Comparison of ENCODE assay signal across 21 mouse cellular contexts in the genomic region with DNA sequence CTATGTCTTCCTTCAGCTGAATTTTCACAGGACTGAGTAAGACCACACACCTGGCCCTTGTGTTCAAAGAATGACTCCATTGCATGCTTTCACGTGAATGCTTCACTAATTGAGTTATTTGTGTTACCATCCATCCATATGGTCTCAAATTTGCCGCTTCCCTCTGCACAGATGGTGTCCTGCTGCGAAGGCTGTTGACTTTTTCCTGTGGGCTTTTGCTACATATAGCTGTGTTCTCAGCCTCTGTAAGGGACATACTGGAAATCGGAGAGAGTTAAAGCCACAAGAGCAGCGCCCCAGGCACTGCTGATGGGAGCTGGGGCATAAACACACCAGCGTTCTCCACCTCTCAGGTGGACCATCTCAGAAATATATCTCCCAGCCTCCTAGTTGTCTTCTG. TPM values are rescaled to one million over a fixed set of nuclear protein-coding genes. Genes with fewer than 3 reads are reported as not detected.
DNase-seq lines count a peak whose midpoint lies in the region; ATAC-seq lines count a peak whose summit lies in the region.
"Had no signal": no experiment of that assay in that cellular context is flagged by ENCODE, and none has a peak within 500 bp of the region (broad histone marks: within the 10 kb centered on the region; RNA-seq: fewer than 3 reads in every experiment).

No protein-coding gene starts in this region.

- no peaks in the 10 kb centered on the region for H3K36me3 ChIP-seq in embryonic facial prominence, embryonic 14.5 days (ENCODE audit: control insufficient read depth, insufficient read depth, low read length)
- H3K36me3 ChIP-seq in embryonic facial prominence, embryonic 10.5 days (replicated peaks) = no peaks in the 10 kb centered on the region
- H3K36me3 ChIP-seq: heart, embryonic 12.5 days; hindbrain, embryonic 15.5 days; limb, embryonic 13.5 days; midbrain, embryonic 15.5 days had no signal

- no peak overlapping the region for H3K4me2 ChIP-seq in embryonic facial prominence, embryonic 14.5 days (ENCODE audit: low read depth, low read length)
- H3K4me2 ChIP-seq: heart, embryonic 12.5 days; hindbrain, embryonic 15.5 days; limb, embryonic 13.5 days; midbrain, embryonic 15.5 days had no signal

- peak; percentile 10 for DNase-seq in embryonic facial prominence, embryonic 14.5 days (ENCODE audit: low spot score)
- no peak for DNase-seq in embryonic facial prominence, embryonic 10.5 days (ENCODE audit: low spot score)
- DNase-seq in layer of hippocampus, adult 9-11 months = peak; percentile 32
- no peak for DNase-seq in layer of hippocampus, postnatal 25 days (ENCODE audit: extremely low spot score in 1 of 2, low spot score in 1 of 2)
- peak; percentile 68 for DNase-seq in brain, adult 2 months (ENCODE audit: low read depth, low spot score)
- DNase-seq in cerebellum, adult 9-11 months = peak; percentile 30
- no peak for DNase-seq in kidney, postnatal 14 days
- DNase-seq: adrenal gland, adult 8-10 months; kidney, adult 18-20 months; kidney, postnatal 10 days had no signal

- H3K9me3 ChIP-seq in embryonic facial prominence, embryonic 14.5 days (ENCODE audit: control insufficient read depth, low read length) = no peaks in the 10 kb centered on the region
- H3K9me3 ChIP-seq in embryonic facial prominence, embryonic 10.5 days = no peaks in the 10 kb centered on the region
- H3K9me3 ChIP-seq: heart, embryonic 12.5 days; hindbrain, embryonic 15.5 days; limb, embryonic 13.5 days; midbrain, embryonic 15.5 days had no signal

- no peak overlapping the region for H3K27ac ChIP-seq in embryonic facial prominence, embryonic 14.5 days (replicated peaks; ENCODE audit: low read depth, low read length)
- no peak overlapping the region for H3K27ac ChIP-seq in embryonic facial prominence, embryonic 10.5 days (replicated peaks)
- H3K27ac ChIP-seq: hindbrain, embryonic 15.5 days; left cerebral cortex, adult 2 months; limb, embryonic 13.5 days; liver, embryonic 14.5 days; midbrain, embryonic 15.5 days had no signal

- H3K4me3 ChIP-seq in embryonic facial prominence, embryonic 14.5 days (ENCODE audit: low read depth, low read length) = no peak overlapping the region
- no peak overlapping the region for H3K4me3 ChIP-seq in embryonic facial prominence, embryonic 10.5 days
- H3K4me3 ChIP-seq: heart, embryonic 12.5 days; hindbrain, embryonic 15.5 days; left cerebral cortex, adult 2 months; limb, embryonic 13.5 days; midbrain, embryonic 15.5 days had no signal

- WGBS in embryonic facial prominence, embryonic 14.5 days = 57% methylated on average over 6 of the region's 6 CpGs
- 78% methylated on average over 6 of the region's 6 CpGs for WGBS in embryonic facial prominence, embryonic 10.5 days

- no peak for ATAC-seq in embryonic facial prominence, embryonic 14.5 days (ENCODE audit: low read depth)
- ATAC-seq in activated CD4-positive, CD25-positive, alpha-beta regulatory T cell, adult 4 months = no peak
- ATAC-seq: midbrain, embryonic 15.5 days had no signal

- H3K9ac ChIP-seq in embryonic facial prominence, embryonic 14.5 days (ENCODE audit: low read depth, low read length) = no peak overlapping the region
- H3K9ac ChIP-seq: heart, embryonic 12.5 days; hindbrain, embryonic 15.5 days; limb, embryonic 13.5 days; liver, embryonic 14.5 days; midbrain, embryonic 15.5 days had no signal

- H3K27me3 ChIP-seq in embryonic facial prominence, embryonic 14.5 days (replicated peaks; ENCODE audit: control insufficient read depth, insufficient read depth, low read length) = no peaks in the 10 kb centered on the region
- H3K27me3 ChIP-seq in embryonic facial prominence, embryonic 10.5 days (replicated peaks; ENCODE audit: low read depth, poor library complexity, severe bottlenecking) = no peaks in the 10 kb centered on the region
- H3K27me3 ChIP-seq: heart, embryonic 12.5 days; hindbrain, embryonic 15.5 days; limb, embryonic 13.5 days; midbrain, embryonic 15.5 days had no signal

- H3K4me1 ChIP-seq in embryonic facial prominence, embryonic 14.5 days (ENCODE audit: control insufficient read depth, insufficient read depth, low read length) = no peaks in the 10 kb centered on the region
- no peaks in the 10 kb centered on the region for H3K4me1 ChIP-seq in embryonic facial prominence, embryonic 10.5 days
- H3K4me1 ChIP-seq: heart, embryonic 12.5 days; hindbrain, embryonic 15.5 days; limb, embryonic 13.5 days; midbrain, embryonic 15.5 days had no signal

RNA-seq across cellular contexts. Expression of gene Akain1, which starts 53.2 kb away (rescaled TPM):
- polyA plus RNA-seq in embryonic facial prominence, embryonic 14.5 days (2014; fragmentation: Nextera tagmentation; extraction: Ambion mirVana) = not detected in 2 replicates
- polyA plus RNA-seq in embryonic facial prominence, embryonic 10.5 days (2016; fragmentation: Nextera tagmentation; extraction: Ambion mirVana) = not detected in 2 replicates
- total RNA-seq in layer of hippocampus, postnatal 25 days (2021) = 10 to 100 TPM; 12.1 to 15.2 TPM
- not detected for polyA plus RNA-seq in activated CD4-positive, CD25-positive, alpha-beta regulatory T cell, adult 4 months (2017; shearing (Covaris generic))
- total RNA-seq: gastrocnemius, postnatal 4 days had no signal
- polyA plus RNA-seq: heart, embryonic 12.5 days; limb, embryonic 13.5 days; liver, embryonic 14.5 days; lung, embryonic 16.5 days; small intestine, adult 2 months; urinary bladder, adult 2 months had no signal

Comparison
In these comparisons a context has a peak if more than half of its experiments do, and no peak if none do; other contexts are left out.
1. DNase-seq: peak in embryonic facial prominence, embryonic 14.5 days (single experiment), layer of hippocampus, adult 9-11 months (single experiment), brain, adult 2 months (single experiment) and cerebellum, adult 9-11 months (single experiment); none in embryonic facial prominence, embryonic 10.5 days (single experiment), layer of hippocampus, postnatal 25 days (0 of 2) and kidney, postnatal 14 days (single experiment).